Comparison of ENCODE assay signal across 8 mouse cellular contexts in genomic region chr10:57795542-57795941, GRCm38 (mm10). TPM values are rescaled to one million over a fixed set of nuclear protein-coding genes. Genes with fewer than 3 reads are reported as not detected.
DNase-seq lines count a peak whose midpoint lies in the region; ATAC-seq lines count a peak whose summit lies in the region.

No protein-coding gene starts in this region.

- H3K9ac ChIP-seq in kidney, embryonic 14.5 days (ENCODE audit: low read depth, low read length) = no peak overlapping the region

- H3K27me3 ChIP-seq in forebrain, embryonic 10.5 days (ENCODE audit: poor library complexity, severe bottlenecking) = no peaks in the 10 kb centered on the region
- no peaks in the 10 kb centered on the region for H3K27me3 ChIP-seq in kidney, embryonic 14.5 days (ENCODE audit: control insufficient read depth, insufficient read depth, low read length)

- peaks cover 21% of the 10 kb centered on the region for H3K4me1 ChIP-seq in forebrain, embryonic 10.5 days
- H3K4me1 ChIP-seq in kidney, embryonic 14.5 days (ENCODE audit: control insufficient read depth, insufficient read depth, low read length) = peaks cover 9% of the 10 kb centered on the region; the same call in 1 of the 2 replicates

- H3K36me3 ChIP-seq in forebrain, embryonic 10.5 days (replicated peaks) = peaks cover 23% of the 10 kb centered on the region
- no peaks in the 10 kb centered on the region for H3K36me3 ChIP-seq in kidney, embryonic 14.5 days (ENCODE audit: control insufficient read depth, insufficient read depth, low read length)

- H3K4me2 ChIP-seq in kidney, embryonic 14.5 days (replicated peaks; ENCODE audit: low read depth, low read length) = peak overlapping the region; percentile 95

- peak; percentile 29; the same call in 1 of the 2 replicates for ATAC-seq in kidney, embryonic 14.5 days (ENCODE audit: low FRiP score, low TSS enrichment)

- WGBS in forebrain, embryonic 10.5 days = 35% methylated on average over 4 of the region's 4 CpGs
- WGBS in kidney, embryonic 14.5 days = 15% methylated on average over 4 of the region's 4 CpGs

- peak overlapping the region; percentile 64 for H3K4me3 ChIP-seq in forebrain, embryonic 10.5 days
- H3K4me3 ChIP-seq in kidney, embryonic 14.5 days (ENCODE audit: low read length) = peak overlapping the region; percentile 62

- peaks cover 13% of the 10 kb centered on the region for H3K9me3 ChIP-seq in forebrain, embryonic 10.5 days
- no peaks in the 10 kb centered on the region for H3K9me3 ChIP-seq in kidney, embryonic 14.5 days (ENCODE audit: control insufficient read depth, low read length)

- intact Hi-C loops in left cerebral cortex, postnatal 14 days (cut with DNase I) = loop anchor here (5.0 kb wide), 1 partner anchor 42 kb away; no protein-coding TSS in a partner anchor

- peak; percentile 11 for DNase-seq in retina, embryonic 14.5 days (ENCODE audit: low spot score)
- DNase-seq in retina, postnatal 1 day = no peak
- DNase-seq in forebrain, embryonic 10.5 days (ENCODE audit: extremely low spot score, low spot score) = no peak
- DNase-seq in lung, postnatal 36 days = peak; percentile 19
- no peak for DNase-seq in c-Kit-positive CD71-positive TER-119-positive erythroid progenitor cells, embryonic 14.5 days (ENCODE audit: low spot score)
- no peak for DNase-seq in left cerebral cortex, adult 18-20 months (ENCODE audit: low spot score in 2 of 2)
- no peak for DNase-seq in left cerebral cortex, postnatal 14 days (ENCODE audit: low spot score in 2 of 2)

- H3K27ac ChIP-seq in forebrain, embryonic 10.5 days = peak overlapping the region; percentile 87; the same call in 1 of the 2 replicates
- H3K27ac ChIP-seq in kidney, embryonic 14.5 days (ENCODE audit: low read depth, low read length) = peak overlapping the region; percentile 24; the same call in 1 of the 2 replicates

RNA-seq across cellular contexts. Expression of gene Smpdl3a, which starts 1.4 kb away (rescaled TPM):
- 5.1 and 5.9 TPM in 2 replicates for polyA plus RNA-seq in forebrain, embryonic 10.5 days (2016; fragmentation: Nextera tagmentation; extraction: Ambion mirVana)
- 16.7 and 19.3 TPM in 2 replicates for polyA plus RNA-seq in kidney, embryonic 14.5 days (2014; fragmentation: Nextera tagmentation; extraction: Ambion mirVana)
- total RNA-seq in left cerebral cortex, adult 18-20 months (2021) = 10 to 100 TPM; 24.9 to 25.2 TPM
- total RNA-seq in left cerebral cortex, postnatal 14 days (2021) = 10 to 100 TPM; 22.6 to 24.8 TPM

RNA-seq across cellular contexts. Expression of gene Fabp7, which starts 10.9 kb away (rescaled TPM):
- 140 and 229 TPM in 2 replicates for polyA plus RNA-seq in forebrain, embryonic 10.5 days (2016; fragmentation: Nextera tagmentation; extraction: Ambion mirVana)
- polyA plus RNA-seq in kidney, embryonic 14.5 days (2014; fragmentation: Nextera tagmentation; extraction: Ambion mirVana) = 5.9 and 7.3 TPM in 2 replicates
- 10 to 100 TPM; 45.3 to 56.9 TPM for total RNA-seq in left cerebral cortex, adult 18-20 months (2021)
- total RNA-seq in left cerebral cortex, postnatal 14 days (2021) = 100 to 1,000 TPM; 162 to 165 TPM

Comparison
In these comparisons a context has a peak if more than half of its experiments do, and no peak if none do; other contexts are left out.
1. DNase-seq: peak in retina, embryonic 14.5 days (single experiment) and lung, postnatal 36 days (single experiment); none in retina, postnatal 1 day (single experiment), forebrain, embryonic 10.5 days (single experiment), c-Kit-positive CD71-positive TER-119-positive erythroid progenitor cells, embryonic 14.5 days (single experiment), left cerebral cortex, adult 18-20 months (0 of 2) and left cerebral cortex, postnatal 14 days (0 of 2).